16 mouse cellular contexts compared by ENCODE assay signal in genomic region chr15:44064855-44065254, GRCm38 (mm10).
"Had no signal": no experiment of that assay in that cellular context is flagged by ENCODE, and none has a peak within 500 bp of the region (broad histone marks: within the 10 kb centered on the region; RNA-seq: fewer than 3 reads in every experiment).

No protein-coding gene starts in this region.

- H3K27ac ChIP-seq: liver, embryonic 14.5 days; midbrain, embryonic 10.5 days; midbrain, embryonic 12.5 days; neural tube, embryonic 12.5 days; stomach, embryonic 15.5 days; stomach, postnatal 0 days had no signal

- H3K4me3 ChIP-seq: midbrain, embryonic 10.5 days; midbrain, embryonic 12.5 days; myocyte; neural tube, embryonic 12.5 days; stomach, embryonic 15.5 days had no signal

- H3K36me3 ChIP-seq: midbrain, embryonic 10.5 days; midbrain, embryonic 12.5 days; neural tube, embryonic 12.5 days; stomach, embryonic 15.5 days had no signal

- H3K4me1 ChIP-seq: midbrain, embryonic 10.5 days; midbrain, embryonic 12.5 days; neural tube, embryonic 12.5 days; stomach, embryonic 15.5 days had no signal

- H3K27me3 ChIP-seq: midbrain, embryonic 12.5 days; neural tube, embryonic 12.5 days; stomach, embryonic 15.5 days had no signal

- ATAC-seq: midbrain, embryonic 16.5 days had no signal

- DNase-seq: lung, adult 18-20 months; lung, embryonic 14.5 days; lung, postnatal 10 days; lung, postnatal 4 days; midbrain, embryonic 14.5 days; thymus, adult 18-20 months; thymus, postnatal 14 days; thymus, postnatal 36 days had no signal
